Mouse (Mus musculus) left cerebral cortex, postnatal 14 days (tissue): Measurements from ENCODE around the gene Ciz1. TPM values are rescaled to one million over a fixed set of nuclear protein-coding genes. Genes with fewer than 3 reads are reported as not detected.

Source experiments
- DNase-seq, 2 experiments: peaks; one replicate each; pipeline ENCODE4 v3.0.0; 2021 to 2022; ENCODE audit warnings: low spot score in 2 of 2, mixed read lengths in 1 of 2
- intact Hi-C: fragments of 180-260 bp; cut with DNase I; formaldehyde crosslinking; loops from one replicate; pipeline ENCODE4 v1.15.1; 2025
- total RNA-seq, 2 experiments: library from RNA; stranded (reverse); gene quantifications; 2 replicates each; pipeline ENCODE4 v1.2.3; 2021

The Ciz1 gene
- total RNA-seq, 2 experiments from 2014 or later: 69.5 to 79.0 TPM

DNA sequence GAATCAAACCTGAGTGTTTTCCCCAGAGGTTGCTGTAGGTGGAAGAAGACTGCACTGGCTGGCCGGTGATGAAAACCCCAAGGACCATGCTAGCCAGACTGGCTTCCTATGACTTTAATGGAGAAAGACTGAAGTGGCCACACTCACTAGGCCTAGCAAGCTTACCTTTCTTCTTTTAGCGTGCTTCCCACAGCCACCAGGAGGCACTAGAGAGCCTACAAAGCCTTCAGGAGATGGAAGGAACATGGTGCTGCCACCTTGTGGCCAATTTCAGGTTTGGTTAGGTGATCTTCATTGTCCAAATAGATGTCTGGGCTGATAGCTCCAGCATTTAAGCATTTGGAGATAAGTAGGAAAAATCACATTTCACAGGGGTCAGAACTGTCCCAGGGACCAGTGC, 52.5 kb downstream of the Ciz1 start:
- DNase-seq: peak; percentile 97 to 99
- intact Hi-C loops: loop anchor here (1.0 to 5.0 kb wide), 2 partner anchors 83 to 163 kb away; no protein-coding TSS in a partner anchor

DNA sequence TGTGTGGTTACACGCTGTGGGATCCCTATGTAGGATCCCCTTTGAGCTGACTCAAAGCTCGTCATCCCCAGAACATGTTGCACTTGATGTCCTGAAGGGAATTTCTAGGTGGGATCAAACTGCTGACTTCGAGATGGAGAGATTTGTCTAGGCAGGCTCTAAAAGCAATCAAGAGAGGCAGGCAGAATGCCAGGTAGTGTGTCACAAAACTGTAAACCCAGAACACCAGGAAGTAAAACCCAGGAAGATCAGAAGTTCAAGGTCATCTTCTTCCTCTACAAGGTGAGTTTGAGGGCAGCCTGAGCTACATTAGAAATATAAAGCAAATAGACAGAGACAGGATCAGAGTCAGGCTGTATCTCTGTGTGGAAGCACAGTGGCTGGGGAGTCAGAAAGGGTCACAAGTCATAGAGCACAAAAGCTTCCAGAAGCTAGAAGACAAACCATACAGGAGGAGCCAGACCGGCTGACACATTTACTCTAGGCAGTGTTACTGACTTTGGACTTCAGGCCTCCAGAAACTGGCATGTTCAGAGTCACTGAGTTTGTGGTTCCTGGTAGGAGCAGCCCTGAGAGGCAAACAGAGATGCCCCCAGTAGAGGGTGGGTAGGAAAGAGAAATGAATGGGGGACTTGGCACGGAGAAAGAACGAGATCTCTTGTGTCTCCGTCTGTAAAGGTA, 55.2 kb downstream of the Ciz1 start:
- DNase-seq: no peak
- intact Hi-C loops: no loop called here

DNA sequence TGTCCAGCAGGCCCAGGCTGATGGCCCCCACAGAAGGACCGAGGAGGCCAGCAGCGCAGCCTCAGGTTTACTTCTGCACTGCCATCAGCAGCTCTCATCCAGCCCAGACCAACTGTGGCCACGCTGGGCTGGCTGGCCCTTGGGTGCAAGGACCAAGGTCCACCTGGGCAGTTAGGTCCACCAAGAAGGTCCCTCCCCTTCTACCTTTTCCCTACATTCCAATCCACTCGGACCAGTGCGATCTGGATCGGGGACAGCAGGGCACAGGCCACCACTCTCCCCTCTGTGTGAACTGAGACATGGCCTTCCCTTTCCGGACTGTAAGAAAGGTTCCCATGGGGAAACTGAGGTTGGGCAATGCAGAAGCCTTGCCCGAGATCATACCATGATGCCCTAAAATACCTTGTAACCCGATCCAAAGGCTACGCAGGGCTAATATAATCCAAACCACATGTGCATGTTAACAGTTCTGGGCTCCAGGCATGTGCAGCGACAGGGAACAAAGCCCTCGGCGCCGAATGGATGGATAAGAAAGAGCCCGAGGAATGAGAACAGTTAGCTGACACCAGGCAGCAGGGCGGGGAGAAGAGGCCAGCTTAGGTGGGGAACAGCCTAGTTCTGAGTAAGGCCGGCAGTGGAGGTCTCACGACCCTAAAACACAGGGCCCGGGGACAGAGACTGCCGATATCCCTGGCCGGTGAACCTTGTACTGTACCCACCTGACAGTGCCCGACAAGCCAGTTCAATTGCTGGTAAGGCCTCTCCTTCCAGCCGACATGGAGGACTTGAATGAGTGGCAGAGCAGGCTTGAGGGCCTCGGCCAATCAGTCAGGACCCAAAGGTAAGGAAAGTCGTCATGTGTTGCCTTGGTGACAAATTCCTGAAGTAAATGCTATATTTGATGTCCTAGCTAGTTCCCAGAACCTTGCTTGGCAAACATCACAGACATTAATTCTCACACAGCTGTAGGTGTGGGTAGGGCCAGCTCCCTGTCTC, 56.6 kb downstream of the Ciz1 start:
- no peak for DNase-seq
- intact Hi-C loops: no loop called here

GRCm38 (mm10) chr2:32411407-32411806, 59.3 kb downstream of the Ciz1 start:
- no peak for DNase-seq
- intact Hi-C loops: no loop called here

GRCm38 (mm10) chr2:32412742-32413531, 60.8 kb downstream of the Ciz1 start:
- no peak for DNase-seq
- intact Hi-C loops: no loop called here

GRCm38 (mm10) chr2:32413936-32414335, 61.8 kb downstream of the Ciz1 start:
- no peak for DNase-seq
- intact Hi-C loops: no loop called here

- DNase-seq: no peak
- intact Hi-C loops: no loop called here
Observed at GRCm38 (mm10) chr2:32415801-32416200, 63.7 kb downstream of the Ciz1 start.

GRCm38 (mm10) chr2:32416556-32416955, 64.4 kb downstream of the Ciz1 start:
- intact Hi-C loops: no loop called here
- DNase-seq: no peak

GRCm38 (mm10) chr2:32417486-32417885, 65.4 kb downstream of the Ciz1 start:
- intact Hi-C loops: no loop called here
- no peak for DNase-seq

GRCm38 (mm10) chr2:32418430-32419151, 66.5 kb downstream of the Ciz1 start:
- no peak for DNase-seq
- intact Hi-C loops: no loop called here

GRCm38 (mm10) chr2:32419359-32419758, 67.2 kb downstream of the Ciz1 start:
- no peak for DNase-seq
- intact Hi-C loops: no loop called here

GRCm38 (mm10) chr2:32420066-32420608, 68.0 kb downstream of the Ciz1 start:
- intact Hi-C loops: no loop called here
- DNase-seq: no peak

DNA sequence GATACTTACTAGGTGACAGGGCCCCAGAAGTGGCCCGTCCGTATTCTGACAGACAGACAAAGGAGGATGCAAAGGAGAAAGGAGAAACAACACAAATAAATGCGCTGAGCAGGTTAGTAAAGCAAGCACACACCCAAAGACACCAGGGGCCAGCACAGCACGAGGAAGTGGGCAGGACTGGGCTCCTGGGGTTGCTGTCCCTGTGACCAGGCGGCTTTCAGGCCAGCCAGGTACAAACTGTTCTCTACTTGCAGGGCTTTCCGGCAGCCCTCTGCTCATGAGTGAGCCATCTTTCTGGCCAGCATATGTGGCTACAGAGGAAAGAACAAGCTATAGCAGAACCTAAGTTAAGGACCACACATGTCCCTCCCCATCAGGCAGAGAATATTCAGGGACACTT, 68.5 kb downstream of the Ciz1 start:
- DNase-seq: no peak
- intact Hi-C loops: no loop called here

DNA sequence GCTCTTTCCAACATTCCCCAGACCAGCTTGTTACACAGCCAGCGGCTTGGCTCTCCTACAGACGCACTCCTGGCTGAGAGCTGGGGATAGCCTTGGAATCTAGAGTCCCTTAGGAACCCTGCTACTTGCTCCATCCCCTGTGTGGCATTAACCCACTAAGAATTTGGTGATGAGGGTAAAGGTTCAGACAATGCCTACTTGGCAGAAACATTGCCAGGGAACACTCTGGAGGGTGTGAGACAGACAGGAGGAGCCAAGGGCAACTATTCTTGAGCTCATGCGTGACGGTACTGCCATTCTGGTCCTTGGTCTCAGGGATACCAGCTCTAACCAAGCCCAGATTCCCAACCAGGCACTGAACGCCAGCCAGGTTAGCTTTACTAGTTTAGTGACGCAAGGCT, 69.7 kb downstream of the Ciz1 start:
- no peak for DNase-seq

GRCm38 (mm10) chr2:32423481-32424331, 71.6 kb downstream of the Ciz1 start:
- intact Hi-C loops: no loop called here
- peak in 1 of 2 experiments; percentile 47 for DNase-seq

More for the DNA sequence above, 69.7 kb downstream of the Ciz1 start:
- intact Hi-C loops: no loop called here

DNA sequence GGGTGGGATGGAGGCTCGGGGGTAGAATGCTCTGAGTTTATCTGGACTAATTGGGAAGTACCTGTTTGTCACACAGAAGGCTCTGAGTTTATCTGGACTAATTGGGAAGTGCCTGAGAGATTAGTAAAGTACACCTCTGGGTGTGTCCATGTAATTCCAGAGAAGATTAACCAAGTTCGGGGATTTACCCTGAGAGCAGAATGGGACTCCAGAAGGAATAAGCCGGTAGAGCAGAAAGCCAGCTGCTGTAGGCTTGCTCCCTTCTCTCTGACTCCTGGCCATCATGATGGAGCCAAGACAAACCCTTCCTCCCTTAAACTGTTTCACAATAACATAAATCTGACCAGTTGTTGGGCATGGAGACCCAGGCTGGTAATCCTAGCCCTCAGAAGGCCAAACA, 72.7 kb downstream of the Ciz1 start:
- intact Hi-C loops: no loop called here
- DNase-seq: no peak

- DNase-seq: peak; percentile 55 to 57
- intact Hi-C loops: no loop called here
Observed at GRCm38 (mm10) chr2:32425568-32425967, 73.4 kb downstream of the Ciz1 start.

DNA sequence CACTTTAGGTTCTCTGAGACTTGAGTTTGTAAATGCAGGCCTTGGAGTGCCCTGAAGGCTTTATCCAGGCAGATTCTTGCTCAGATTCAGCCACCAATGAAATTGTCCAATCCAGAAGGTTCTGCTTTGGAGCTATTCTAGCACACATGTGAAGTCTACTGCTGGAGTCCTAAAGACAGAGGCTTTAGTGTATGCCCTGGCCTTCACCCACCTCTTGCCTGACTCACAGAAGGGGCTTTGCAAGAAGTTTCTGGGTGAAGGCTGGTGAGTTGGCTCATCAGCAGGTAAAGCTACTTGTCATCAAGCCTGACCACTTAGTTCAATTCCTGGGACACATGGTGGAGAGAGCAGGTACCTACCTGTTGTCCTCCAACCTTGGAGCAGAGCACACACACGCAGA, 74.0 kb downstream of the Ciz1 start:
- intact Hi-C loops: no loop called here
- no peak for DNase-seq
